Mouse (Mus musculus): ENCODE measurements at regions not wholly inside any gene's neighbourhood (a gene's known extent, or its start where the extent isn't known, plus 50 kb on each side); places are given as distances from the start of the nearest gene placed in this dataset.

GRCm38 (mm10) chr1:73214305-73214946, 198.7 kb upstream of the Tnp1 start:
- DNase-seq (ENCODE audit: low read depth): no peak

- DNase-seq (ENCODE audit: low read depth): no peak
These were observed 191.7 kb upstream of the Tnp1 start for GRCm38 (mm10) chr1:73207421-73207820.

- no peak for DNase-seq (ENCODE audit: low read depth)
These were observed 190.1 kb upstream of the Tnp1 start for GRCm38 (mm10) chr1:73205788-73206187.

GRCm38 (mm10) chr1:73200112-73200511, 184.4 kb upstream of the Tnp1 start:
- no peak for DNase-seq (ENCODE audit: low read depth)

GRCm38 (mm10) chr1:73190832-73191231, 175.1 kb upstream of the Tnp1 start:
- no peak for DNase-seq (ENCODE audit: low read depth)

- no peak for DNase-seq (ENCODE audit: low read depth)
These were observed 173.1 kb upstream of the Tnp1 start for GRCm38 (mm10) chr1:73188796-73189195.

GRCm38 (mm10) chr1:73184477-73184876, 168.8 kb upstream of the Tnp1 start:
- DNase-seq (ENCODE audit: low read depth): no peak

GRCm38 (mm10) chr1:73178810-73179209, 163.1 kb upstream of the Tnp1 start:
- DNase-seq (ENCODE audit: low read depth): no peak

GRCm38 (mm10) chr1:73177076-73177475, 161.4 kb upstream of the Tnp1 start:
- no peak for DNase-seq (ENCODE audit: low read depth)

- no peak for DNase-seq (ENCODE audit: low read depth)
These were observed 154.9 kb upstream of the Tnp1 start for GRCm38 (mm10) chr1:73170668-73171008.

GRCm38 (mm10) chr1:73169929-73170667, 154.4 kb upstream of the Tnp1 start:
- no peak for DNase-seq (ENCODE audit: low read depth)

- DNase-seq (ENCODE audit: low read depth): no peak
These were observed 153.6 kb upstream of the Tnp1 start for GRCm38 (mm10) chr1:73169077-73169869.

GRCm38 (mm10) chr1:73160199-73160598, 144.5 kb upstream of the Tnp1 start:
- no peak for DNase-seq (ENCODE audit: low read depth)

- no peak for DNase-seq (ENCODE audit: low read depth)
These were observed 143.8 kb upstream of the Tnp1 start for GRCm38 (mm10) chr1:73159405-73159976.

- peak; percentile 62 for DNase-seq (ENCODE audit: low read depth)
These were observed 137.9 kb upstream of the Tnp1 start for GRCm38 (mm10) chr1:73153438-73154097.

GRCm38 (mm10) chr1:73149926-73150325, 134.2 kb upstream of the Tnp1 start:
- no peak for DNase-seq (ENCODE audit: low read depth)

- no peak for DNase-seq (ENCODE audit: low read depth)
These were observed 127.1 kb upstream of the Tnp1 start for GRCm38 (mm10) chr1:73142845-73143244.

GRCm38 (mm10) chr1:73140557-73141345, 125.0 kb upstream of the Tnp1 start:
- DNase-seq (ENCODE audit: low read depth): no peak

GRCm38 (mm10) chr1:73130215-73130861, 114.6 kb upstream of the Tnp1 start:
- peak; percentile 49 for DNase-seq (ENCODE audit: low read depth)

GRCm38 (mm10) chr1:73123012-73123411, 107.3 kb upstream of the Tnp1 start:
- no peak for DNase-seq (ENCODE audit: low read depth)

- DNase-seq (ENCODE audit: low read depth): no peak
These were observed 103.0 kb upstream of the Tnp1 start for GRCm38 (mm10) chr1:73118661-73119060.
